ENCODE assay signal across 22 mouse cellular contexts in the genomic region with DNA sequence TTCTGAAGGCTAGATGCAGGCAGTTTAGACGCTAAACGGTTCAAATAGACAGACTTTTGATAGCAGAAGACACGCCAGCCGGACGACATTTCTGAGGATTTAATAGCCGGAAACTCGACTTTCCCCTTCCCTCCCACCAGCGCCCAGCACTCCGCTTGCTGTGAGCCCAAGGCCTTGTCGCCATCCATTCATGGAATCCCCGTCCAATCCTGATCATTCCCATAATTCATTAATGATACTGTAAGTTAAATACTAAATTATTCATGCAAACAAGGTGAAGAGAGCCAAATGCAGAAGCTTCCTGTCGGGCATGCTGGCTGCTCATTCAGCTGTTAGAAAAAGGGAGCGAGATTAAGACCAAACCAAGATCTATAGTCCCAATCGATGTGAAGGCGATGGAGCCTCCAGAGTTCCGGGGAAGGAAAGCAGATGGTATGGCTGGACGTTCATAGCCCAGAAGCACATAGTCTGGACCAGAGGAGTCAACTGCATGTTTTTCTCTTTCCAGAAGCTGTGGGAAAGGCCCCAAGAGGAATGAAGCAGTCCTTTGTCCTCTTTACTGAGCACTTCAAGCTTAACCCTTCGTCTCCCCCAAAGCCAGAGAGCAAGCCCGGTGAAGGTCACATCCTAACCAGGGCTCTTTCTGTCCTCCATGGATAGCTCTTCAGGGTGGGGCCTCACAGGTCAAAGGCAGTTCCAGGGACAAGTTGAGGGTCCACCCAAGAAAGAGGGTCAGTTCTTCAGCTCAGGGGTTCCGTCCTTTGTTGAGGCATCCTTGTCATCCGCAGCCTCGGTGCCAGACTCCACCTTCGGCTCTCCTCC. TPM values are rescaled to one million over a fixed set of nuclear protein-coding genes. Genes with fewer than 3 reads are reported as not detected.
DNase-seq lines count a peak whose midpoint lies in the region; ATAC-seq and TF ChIP-seq lines count a peak whose summit lies in the region.
"Had no signal": no experiment of that assay in that cellular context is flagged by ENCODE, and none has a peak within 500 bp of the region (broad histone marks: within the 10 kb centered on the region; RNA-seq: fewer than 3 reads in every experiment).

No protein-coding gene starts in this region.

- intact Hi-C loops in heart, postnatal 25 days (cut with DNase I), result no loop called here

- no peaks in the 10 kb centered on the region; the same call in 1 of the 2 replicates for H3K4me1 ChIP-seq in kidney, postnatal 0 days (replicated peaks; ENCODE audit: insufficient read depth, low read length)
- peaks cover 49% of the 10 kb centered on the region for H3K4me1 ChIP-seq in E14TG2a.4 (replicated peaks; ENCODE audit: low read depth, low read length)
- peaks cover 7% of the 10 kb centered on the region; the same call in 1 of the 2 replicates for H3K4me1 ChIP-seq in forebrain, embryonic 14.5 days (ENCODE audit: control insufficient read depth, insufficient read depth, low read length)
- H3K4me1 ChIP-seq in midbrain, embryonic 13.5 days (replicated peaks), result peaks cover 16% of the 10 kb centered on the region
- H3K4me1 ChIP-seq: intestine, embryonic 15.5 days had no signal

- 67% methylated on average over 23 of the region's 23 CpGs for WGBS in kidney, postnatal 0 days
- 63% methylated on average over 23 of the region's 23 CpGs for WGBS in forebrain, embryonic 14.5 days
- whole genome bisulfite sequencing in midbrain, embryonic 13.5 days, result 69% methylated on average over 23 of the region's 23 CpGs

- no peaks in the 10 kb centered on the region for H3K27me3 ChIP-seq in kidney, postnatal 0 days (ENCODE audit: insufficient read depth, low read length)
- no peaks in the 10 kb centered on the region for H3K27me3 ChIP-seq in E14TG2a.4 (ENCODE audit: insufficient read depth, low read length)
- no peaks in the 10 kb centered on the region for H3K27me3 ChIP-seq in forebrain, embryonic 14.5 days (replicated peaks; ENCODE audit: control insufficient read depth, insufficient read depth, low read length)
- no peaks in the 10 kb centered on the region for H3K27me3 ChIP-seq in midbrain, embryonic 13.5 days
- H3K27me3 ChIP-seq: intestine, embryonic 15.5 days had no signal

- no peak for ATAC-seq in kidney, postnatal 0 days (replicated peaks; ENCODE audit: low FRiP score, low read depth)
- ATAC-seq in forebrain, embryonic 14.5 days, result no peak; the same call in 1 of the 2 replicates
- ATAC-seq in midbrain, embryonic 13.5 days, result no peak
- ATAC-seq: intestine, embryonic 15.5 days; lung, postnatal 0 days had no signal

- DNase-seq in kidney, postnatal 0 days (ENCODE audit: low spot score), result peak; percentile 9
- no peak for DNase-seq in kidney, postnatal 14 days
- DNase-seq in forebrain, embryonic 14.5 days (ENCODE audit: low spot score), result peak; percentile 50
- no peak for DNase-seq in heart, postnatal 25 days (ENCODE audit: low spot score)
- DNase-seq in adrenal gland, postnatal 36 days, result no peak
- DNase-seq in heart, adult 11 months, result no peak
- DNase-seq: adrenal gland, postnatal 10 days; embryo, embryonic 11 days; heart, adult 18-20 months; kidney, postnatal 25 days; layer of hippocampus, postnatal 36 days; right cerebral cortex, postnatal 4 days; thymus, adult 2 months had no signal

- H3K9ac ChIP-seq in kidney, postnatal 0 days (ENCODE audit: low read depth, low read length), result no peak overlapping the region
- no peak overlapping the region for H3K9ac ChIP-seq in forebrain, embryonic 14.5 days (ENCODE audit: low read length)
- no peak overlapping the region for H3K9ac ChIP-seq in midbrain, embryonic 13.5 days (replicated peaks)
- H3K9ac ChIP-seq: intestine, embryonic 15.5 days; liver, embryonic 14.5 days had no signal

- no peaks in the 10 kb centered on the region for H3K36me3 ChIP-seq in kidney, postnatal 0 days (ENCODE audit: insufficient read depth, low read length)
- H3K36me3 ChIP-seq in E14TG2a.4 (ENCODE audit: insufficient read depth, low read length), result no peaks in the 10 kb centered on the region
- no peaks in the 10 kb centered on the region for H3K36me3 ChIP-seq in forebrain, embryonic 14.5 days (ENCODE audit: control insufficient read depth, insufficient read depth, low read length)
- no peaks in the 10 kb centered on the region for H3K36me3 ChIP-seq in midbrain, embryonic 13.5 days
- H3K36me3 ChIP-seq: intestine, embryonic 15.5 days had no signal

- TF ChIP-seq CTCF in kidney, postnatal 0 days (IDR thresholded peaks at IDR 0.05; ENCODE audit: low read depth), result no peak
- no peak for TF ChIP-seq CTCF in E14TG2a.4 (conservative IDR thresholded peaks at IDR 0.05; ENCODE audit: low read length)

- no peak overlapping the region for H3K4me2 ChIP-seq in kidney, postnatal 0 days (ENCODE audit: low read length)
- H3K4me2 ChIP-seq in forebrain, embryonic 14.5 days (ENCODE audit: low read length), result no peak overlapping the region
- H3K4me2 ChIP-seq in midbrain, embryonic 13.5 days (replicated peaks), result no peak overlapping the region
- H3K4me2 ChIP-seq: intestine, embryonic 15.5 days had no signal

- H3K9me3 ChIP-seq in kidney, postnatal 0 days (replicated peaks; ENCODE audit: low read length), result no peaks in the 10 kb centered on the region
- no peaks in the 10 kb centered on the region for H3K9me3 ChIP-seq in E14TG2a.4 (ENCODE audit: low read length)
- no peaks in the 10 kb centered on the region for H3K9me3 ChIP-seq in forebrain, embryonic 14.5 days (replicated peaks; ENCODE audit: control insufficient read depth, low read length)
- H3K9me3 ChIP-seq in midbrain, embryonic 13.5 days, result no peaks in the 10 kb centered on the region
- H3K9me3 ChIP-seq: intestine, embryonic 15.5 days had no signal

- no peak overlapping the region for H3K27ac ChIP-seq in kidney, postnatal 0 days
- no peak overlapping the region for H3K27ac ChIP-seq in forebrain, embryonic 14.5 days (ENCODE audit: low read depth, low read length)
- peak overlapping the region; percentile 56; the same call in 1 of the 2 replicates for H3K27ac ChIP-seq in midbrain, embryonic 13.5 days
- H3K27ac ChIP-seq: intestine, embryonic 15.5 days; liver, embryonic 14.5 days had no signal

- H3K4me3 ChIP-seq in kidney, postnatal 0 days (replicated peaks; ENCODE audit: low read depth, low read length), result no peak overlapping the region
- H3K4me3 ChIP-seq in E14TG2a.4 (replicated peaks; ENCODE audit: low read length), result 0 out of 2 replicates have a peak overlapping the region, but pooled peaks have one; percentile 3
- H3K4me3 ChIP-seq in forebrain, embryonic 14.5 days (ENCODE audit: low read depth, low read length), result no peak overlapping the region
- H3K4me3 ChIP-seq in midbrain, embryonic 13.5 days (replicated peaks), result no peak overlapping the region
- H3K4me3 ChIP-seq: intestine, embryonic 15.5 days; myocyte had no signal

RNA-seq across cellular contexts. Expression of gene Gm19935, which starts 0.9 kb away (rescaled TPM):
- 0.12 TPM in 1 of 2 replicates, not detected in the other for polyA plus RNA-seq in kidney, postnatal 0 days (2015; fragmentation: Nextera tagmentation; extraction: Ambion mirVana)
- 0.22 and 0.48 TPM in 2 replicates for polyA plus RNA-seq in forebrain, embryonic 14.5 days (2014; fragmentation: Nextera tagmentation; extraction: Ambion mirVana)
- polyA plus RNA-seq in midbrain, embryonic 13.5 days (2015; fragmentation: Nextera tagmentation; extraction: Ambion mirVana), result not detected in 2 replicates
- not detected for total RNA-seq in heart, postnatal 25 days (2021)
- total RNA-seq in adrenal gland, postnatal 36 days (2021), result not detected
- total RNA-seq: adrenal gland, postnatal 10 days; megakaryocyte, adult 5-6 weeks; MEL had no signal
- polyA plus RNA-seq: limb, embryonic 11.5 days; liver, embryonic 14.5 days; myocyte had no signal

RNA-seq across cellular contexts. Expression of gene Chd9, which starts 11.9 kb away (rescaled TPM):
- 116 and 117 TPM in 2 replicates for polyA plus RNA-seq in kidney, postnatal 0 days (2015; fragmentation: Nextera tagmentation; extraction: Ambion mirVana)
- polyA plus RNA-seq in forebrain, embryonic 14.5 days (2014; fragmentation: Nextera tagmentation; extraction: Ambion mirVana), result 95.6 and 110 TPM in 2 replicates
- 61.1 and 69.6 TPM in 2 replicates for polyA plus RNA-seq in midbrain, embryonic 13.5 days (2015; fragmentation: Nextera tagmentation; extraction: Ambion mirVana)
- total RNA-seq in heart, postnatal 25 days (2021), result 10 to 100 TPM; 52.7 to 53.4 TPM
- 10 to 100 TPM; 68.7 to 93.5 TPM for total RNA-seq in adrenal gland, postnatal 36 days (2021)

Comparison
In these comparisons a context has a peak if more than half of its experiments do, and no peak if none do; other contexts are left out.
1. DNase-seq: peak in kidney, postnatal 0 days (single experiment) and forebrain, embryonic 14.5 days (single experiment); none in kidney, postnatal 14 days (single experiment), heart, postnatal 25 days (single experiment), adrenal gland, postnatal 36 days (0 of 2) and heart, adult 11 months (single experiment).